In genomic region chr17:15820761-15821160, GRCm38 (mm10) we compare ENCODE assay signal across 18 mouse cellular contexts. TPM values are rescaled to one million over a fixed set of nuclear protein-coding genes. Genes with fewer than 3 reads are reported as not detected.
DNase-seq lines count a peak whose midpoint lies in the region; ATAC-seq and TF ChIP-seq lines count a peak whose summit lies in the region.
"Had no signal": no experiment of that assay in that cellular context is flagged by ENCODE, and none has a peak within 500 bp of the region (broad histone marks: within the 10 kb centered on the region; RNA-seq: fewer than 3 reads in every experiment).

No protein-coding gene starts in this region.

- H3K9me3 ChIP-seq in heart, postnatal 0 days (replicated peaks; ENCODE audit: control insufficient read depth, low read length), result no peaks in the 10 kb centered on the region
- H3K9me3 ChIP-seq in heart, embryonic 10.5 days, result no peaks in the 10 kb centered on the region
- no peaks in the 10 kb centered on the region for H3K9me3 ChIP-seq in neural tube, embryonic 12.5 days
- no peaks in the 10 kb centered on the region for H3K9me3 ChIP-seq in limb, embryonic 13.5 days
- H3K9me3 ChIP-seq: liver, embryonic 12.5 days had no signal

- no peak for ATAC-seq in heart, postnatal 0 days (ENCODE audit: insufficient read depth, low read depth)
- no peak for ATAC-seq in neural tube, embryonic 12.5 days (ENCODE audit: low FRiP score, low read depth)
- ATAC-seq in limb, embryonic 13.5 days (ENCODE audit: low FRiP score, low read depth), result no peak
- ATAC-seq: liver, embryonic 12.5 days had no signal

- H3K27me3 ChIP-seq in heart, postnatal 0 days (ENCODE audit: control insufficient read depth, insufficient read depth, low read length), result no peaks in the 10 kb centered on the region
- H3K27me3 ChIP-seq in heart, embryonic 10.5 days (ENCODE audit: insufficient read depth, poor library complexity, severe bottlenecking), result no peaks in the 10 kb centered on the region
- H3K27me3 ChIP-seq in neural tube, embryonic 12.5 days (replicated peaks), result no peaks in the 10 kb centered on the region
- no peaks in the 10 kb centered on the region for H3K27me3 ChIP-seq in limb, embryonic 13.5 days

- H3K4me3 ChIP-seq in heart, postnatal 0 days (ENCODE audit: low read depth, low read length), result no peak overlapping the region
- H3K4me3 ChIP-seq in heart, embryonic 10.5 days, result no peak overlapping the region
- no peak overlapping the region for H3K4me3 ChIP-seq in neural tube, embryonic 12.5 days
- no peak overlapping the region for H3K4me3 ChIP-seq in limb, embryonic 13.5 days
- H3K4me3 ChIP-seq: erythroblast, embryonic 14.5 days; liver, embryonic 12.5 days had no signal

- H3K27ac ChIP-seq in heart, postnatal 0 days (ENCODE audit: low read depth), result peak overlapping the region; percentile 43
- no peak overlapping the region for H3K27ac ChIP-seq in heart, embryonic 10.5 days
- no peak overlapping the region for H3K27ac ChIP-seq in neural tube, embryonic 12.5 days
- H3K27ac ChIP-seq in limb, embryonic 13.5 days, result no peak overlapping the region
- H3K27ac ChIP-seq: liver, embryonic 12.5 days had no signal

- WGBS in heart, postnatal 0 days, result 75% methylated on average over 10 of the region's 10 CpGs
- WGBS in heart, embryonic 10.5 days, result 80% methylated on average over 10 of the region's 10 CpGs
- WGBS in neural tube, embryonic 12.5 days, result 79% methylated on average over 10 of the region's 10 CpGs
- 53% methylated on average over 10 of the region's 10 CpGs for whole genome bisulfite sequencing in limb, embryonic 13.5 days

- no peak for TF ChIP-seq CTCF in heart, postnatal 0 days (IDR thresholded peaks at IDR 0.05; ENCODE audit: low read depth)

- H3K4me1 ChIP-seq in heart, postnatal 0 days (ENCODE audit: control insufficient read depth, insufficient read depth), result peaks cover 38% of the 10 kb centered on the region
- H3K4me1 ChIP-seq in heart, embryonic 10.5 days, result peaks cover 35% of the 10 kb centered on the region
- H3K4me1 ChIP-seq in neural tube, embryonic 12.5 days, result peaks cover 40% of the 10 kb centered on the region
- peaks cover 50% of the 10 kb centered on the region for H3K4me1 ChIP-seq in limb, embryonic 13.5 days

- no peak for DNase-seq in heart, postnatal 0 days (ENCODE audit: low spot score)
- DNase-seq in heart, embryonic 10.5 days (ENCODE audit: low spot score), result no peak
- DNase-seq in neural tube, embryonic 10.5 days (ENCODE audit: extremely low spot score, low spot score), result no peak
- DNase-seq in liver, result no peak
- no peak for DNase-seq in testis, postnatal 14 days (ENCODE audit: low spot score)
- DNase-seq in embryo, embryonic 10.5 days (ENCODE audit: low spot score), result no peak
- DNase-seq: adrenal gland, postnatal 36 days; gastrocnemius, postnatal 25 days; heart, postnatal 10 days; kidney, adult 11 months; kidney, postnatal 36 days; lung, postnatal 14 days; thymus, postnatal 14 days had no signal

- 0 out of 2 replicates have a peak overlapping the region, but pooled peaks have one; percentile 9 for H3K4me2 ChIP-seq in heart, postnatal 0 days (ENCODE audit: low read depth, low read length)
- H3K4me2 ChIP-seq in neural tube, embryonic 12.5 days (replicated peaks), result peak overlapping the region; percentile 39
- peak overlapping the region; percentile 48 for H3K4me2 ChIP-seq in limb, embryonic 13.5 days (replicated peaks)
- H3K4me2 ChIP-seq: liver, embryonic 12.5 days had no signal

- no peak for TF ChIP-seq EP300 in heart, postnatal 0 days (IDR thresholded peaks at IDR 0.05; ENCODE audit: low read depth)

- 0 out of 2 replicates have a peak, but pooled peaks cover 11% of the 10 kb centered on the region for H3K36me3 ChIP-seq in heart, postnatal 0 days (replicated peaks; ENCODE audit: control insufficient read depth, insufficient read depth, low read length)
- H3K36me3 ChIP-seq in heart, embryonic 10.5 days, result peaks cover 12% of the 10 kb centered on the region
- H3K36me3 ChIP-seq in neural tube, embryonic 12.5 days, result peaks cover 30% of the 10 kb centered on the region
- H3K36me3 ChIP-seq in limb, embryonic 13.5 days, result peaks cover 28% of the 10 kb centered on the region
- H3K36me3 ChIP-seq: liver, embryonic 12.5 days had no signal

- H3K9ac ChIP-seq in heart, postnatal 0 days (replicated peaks; ENCODE audit: low read depth, low read length), result no peak overlapping the region
- H3K9ac ChIP-seq in neural tube, embryonic 12.5 days, result no peak overlapping the region
- no peak overlapping the region for H3K9ac ChIP-seq in limb, embryonic 13.5 days
- H3K9ac ChIP-seq: liver, embryonic 12.5 days had no signal

RNA-seq across cellular contexts. Expression of gene Rgmb, which starts 10.1 kb away (rescaled TPM):
- total RNA-seq in heart, postnatal 0 days (2014; rRNA removed; ENCODE audit: low replicate concordance), result 15.7 and 26.9 TPM in 2 replicates
- 7.2 and 8.4 TPM in 2 replicates for polyA plus RNA-seq in heart, postnatal 0 days (2015; fragmentation: Nextera tagmentation; extraction: Ambion mirVana)
- polyA plus RNA-seq in heart, embryonic 10.5 days (2016; fragmentation: Nextera tagmentation; extraction: Ambion mirVana), result 7.1 and 10.7 TPM in 2 replicates
- 132 and 145 TPM in 2 replicates for polyA plus RNA-seq in neural tube, embryonic 12.5 days (2016; fragmentation: Nextera tagmentation; extraction: Ambion mirVana)
- polyA plus RNA-seq in limb, embryonic 13.5 days (2015; fragmentation: Nextera tagmentation; extraction: Ambion mirVana), result 20.0 and 20.2 TPM in 2 replicates
- total RNA-seq: MEL had no signal
- polyA plus RNA-seq: erythroblast, embryonic 14.5 days had no signal
